Mouse (Mus musculus) kidney, embryonic 15.5 days (tissue): ENCODE measurements around the gene Sppl2b. TPM values are rescaled to one million over a fixed set of nuclear protein-coding genes. Genes with fewer than 3 reads are reported as not detected.

Experiments used
- ATAC-seq: fragments of 200-750 bp; cut with Nextera tagmentation; replicated peaks from 2 replicates; pipeline ENCODE4 v1.8.0; 2017; ENCODE audit warnings: moderate TSS enrichment; ENCODE audit not compliant: low FRiP score
- H3K27ac ChIP-seq: fragments of 300-500 bp; sonication (generic); 2 replicates; pipeline ENCODE4 v1.5.1; 2015; ENCODE audit warnings: mild to moderate bottlenecking, inconsistent platforms
- H3K27me3 ChIP-seq: fragments of 300-500 bp; sonication (generic); 2 replicates; pipeline ENCODE4 v1.6.1; 2015; ENCODE audit warnings: inconsistent platforms
- H3K36me3 ChIP-seq: fragments of 300-500 bp; sonication (generic); 2 replicates; pipeline ENCODE4 v1.6.1; 2015; ENCODE audit warnings: inconsistent platforms
- H3K4me1 ChIP-seq: fragments of 300-500 bp; sonication (generic); 2 replicates; pipeline ENCODE4 v1.6.1; 2015; ENCODE audit warnings: inconsistent platforms
- H3K4me2 ChIP-seq: fragments of 300-500 bp; sonication (generic); 2 replicates; pipeline ENCODE4 v1.6.1; 2015; ENCODE audit warnings: moderate library complexity, mild to moderate bottlenecking, inconsistent platforms
- H3K4me3 ChIP-seq: fragments of 300-500 bp; sonication (generic); replicated peaks from 2 replicates; pipeline ENCODE4 v1.5.1; 2015; ENCODE audit warnings: mild to moderate bottlenecking, inconsistent platforms
- H3K9ac ChIP-seq: fragments of 300-500 bp; sonication (generic); 2 replicates; pipeline ENCODE4 v1.6.1; 2015; ENCODE audit warnings: mild to moderate bottlenecking, inconsistent platforms
- H3K9me3 ChIP-seq: fragments of 300-500 bp; sonication (generic); replicated peaks from 2 replicates; pipeline ENCODE4 v1.6.1; 2016; ENCODE audit warnings: inconsistent platforms
- WGBS: fragments of 180-500 bp; shearing (Covaris S2); methylation state at CpG from one replicate; pipeline ENCODE4 v1.1.7; 2015; ENCODE audit warnings: mixed read lengths; 5-methylcytosine and 5-hydroxymethylcytosine counted together
- polyA plus RNA-seq: library from polyadenylated mRNA; unstranded; fragments of >200 nt; fragmentation: Nextera tagmentation; extraction: Ambion mirVana; gene quantifications from 2 replicates; pipeline ENCODE4 v1.2.1, GENCODE M21; 2015

Sppl2b gene
- polyA plus RNA-seq, 1 experiment from 2014 or later, result 48.1 TPM

DNA sequence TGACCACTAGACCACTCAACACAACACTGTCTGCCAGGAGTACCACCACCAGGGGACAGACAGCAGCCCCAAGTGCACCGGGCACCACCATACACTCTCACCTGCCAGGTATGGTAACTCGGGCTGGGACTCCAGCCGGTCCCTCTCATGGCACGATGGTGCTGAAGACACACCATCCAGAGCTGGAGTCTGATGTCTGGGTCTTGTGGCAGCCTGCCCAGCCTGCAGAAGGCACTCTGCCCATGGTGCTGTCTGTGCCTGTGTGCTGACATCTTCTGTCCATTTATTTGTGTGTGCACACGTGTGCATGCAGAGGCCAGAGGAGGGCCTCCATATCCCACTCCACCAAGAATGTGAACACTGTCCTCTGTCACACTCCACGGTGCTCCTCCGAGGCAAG is 40.0 kb downstream of the Sppl2b start:
- 82% methylated on average over 7 of the region's 7 CpGs for WGBS
- ATAC-seq, result no peak
- peaks cover 16% of the 10 kb centered on the region for H3K36me3 ChIP-seq

DNA sequence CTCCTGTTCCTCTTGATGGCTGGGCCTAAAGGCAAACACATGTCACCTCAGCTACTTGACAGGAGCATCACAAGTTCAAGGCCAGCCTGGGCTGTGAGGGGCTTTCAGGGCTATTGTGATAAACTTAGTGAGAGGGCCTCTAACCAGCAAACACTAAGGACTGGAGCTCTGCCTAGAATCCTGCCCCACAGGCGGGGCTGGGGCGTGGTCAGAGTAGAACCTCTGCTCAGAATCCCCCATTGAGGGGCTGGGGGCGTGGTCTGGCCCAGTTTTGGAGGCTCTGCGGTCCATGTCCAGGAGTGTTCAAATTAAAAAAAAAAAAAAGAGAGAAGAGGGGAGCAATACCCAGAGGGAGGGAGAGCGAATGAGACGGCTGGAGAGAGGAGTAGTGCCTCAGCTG is 40.6 kb downstream of the Sppl2b start:
- WGBS, result 85% methylated on average over 6 of the region's 6 CpGs
- ATAC-seq, result no peak
- Histone ChIP-seq H3K36me3 (peaks cover 16% of the 10 kb centered on the region), H3K4me1 (peaks cover 25% of the 10 kb centered on the region), H3K4me2 (no peak overlapping the region), H3K27me3 (no peaks in the 10 kb centered on the region), H3K9me3 (no peaks in the 10 kb centered on the region), H3K9ac (no peak overlapping the region), H3K27ac (no peak overlapping the region), H3K4me3 (no peak overlapping the region)

More for the DNA sequence above, 40.0 kb downstream of the Sppl2b start:
- H3K4me3 ChIP-seq, result no peak overlapping the region
- H3K9me3 ChIP-seq, result no peaks in the 10 kb centered on the region
- no peak overlapping the region for H3K9ac ChIP-seq
- H3K4me1 ChIP-seq, result peaks cover 25% of the 10 kb centered on the region
- H3K4me2 ChIP-seq, result no peak overlapping the region
- no peak overlapping the region for H3K27ac ChIP-seq
- H3K27me3 ChIP-seq, result peaks cover 3% of the 10 kb centered on the region; the same call in 1 of the 2 replicates

DNA sequence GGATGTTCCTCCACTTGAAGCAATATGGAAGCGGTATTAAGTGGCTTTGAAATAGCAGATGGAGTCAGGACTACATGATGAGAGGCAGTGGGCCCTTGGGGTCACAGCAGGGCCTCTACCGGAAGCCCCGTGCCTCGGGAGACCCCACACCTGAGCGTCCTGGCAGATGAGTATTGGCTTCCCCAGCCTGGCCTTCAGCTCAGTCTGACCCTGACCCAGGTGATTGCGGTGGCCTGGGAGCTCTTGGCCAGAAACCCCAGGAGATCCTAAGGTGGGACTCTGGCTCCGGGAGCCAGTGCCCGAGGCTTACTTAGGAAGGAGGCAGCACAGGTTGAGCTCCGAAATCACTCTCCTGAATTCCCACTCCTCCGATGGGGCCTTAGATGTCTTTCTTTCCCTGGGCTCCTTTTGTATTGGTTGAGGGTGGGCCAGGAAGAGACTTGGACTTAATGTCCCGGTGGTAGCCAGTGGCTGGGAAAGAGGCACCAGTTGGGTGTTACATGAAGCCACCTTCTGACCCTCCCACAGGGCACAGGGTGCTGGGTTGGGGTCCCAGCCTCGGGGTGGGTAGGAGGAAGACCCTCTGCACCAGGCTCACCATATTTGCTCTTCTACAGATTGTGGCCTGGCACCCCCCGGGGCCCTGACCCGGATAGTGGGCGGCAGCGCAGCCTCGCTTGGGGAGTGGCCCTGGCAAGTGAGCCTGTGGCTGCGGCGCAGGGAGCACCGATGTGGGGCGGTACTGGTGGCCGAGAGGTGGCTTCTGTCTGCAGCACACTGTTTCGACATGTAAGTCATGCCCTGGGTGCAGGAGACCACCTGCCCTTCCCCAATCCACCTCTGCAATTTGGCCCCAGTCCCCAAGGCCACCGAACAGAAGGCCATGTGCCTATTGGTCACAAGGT is 41.8 kb downstream of the Sppl2b start:
- H3K27ac ChIP-seq, result no peak overlapping the region
- no peak for ATAC-seq
- H3K36me3 ChIP-seq, result peaks cover 21% of the 10 kb centered on the region
- H3K4me1 ChIP-seq, result peaks cover 32% of the 10 kb centered on the region
- no peak overlapping the region for H3K9ac ChIP-seq
- no peak overlapping the region for H3K4me2 ChIP-seq
- H3K27me3 ChIP-seq, result no peaks in the 10 kb centered on the region
- H3K9me3 ChIP-seq, result no peaks in the 10 kb centered on the region
- H3K4me3 ChIP-seq, result no peak overlapping the region
- WGBS, result 69% methylated on average over 24 of the region's 24 CpGs

- Histone ChIP-seq H3K36me3 (peaks cover 33% of the 10 kb centered on the region), H3K9me3 (no peaks in the 10 kb centered on the region), H3K4me3 (peak overlapping the region; percentile 6; the same call in 1 of the 2 replicates), H3K27me3 (no peaks in the 10 kb centered on the region), H3K27ac (no peak overlapping the region), H3K4me2 (peak overlapping the region; percentile 35; the same call in 1 of the 2 replicates), H3K4me1 (peaks cover 33% of the 10 kb centered on the region), H3K9ac (0 out of 2 replicates have a peak overlapping the region, but pooled peaks have one; percentile 7)
- WGBS, result 39% methylated on average over 41 of the region's 41 CpGs
- ATAC-seq, result no peak
Observed at GRCm38 (mm10) chr10:80897861-80898510, 42.9 kb downstream of the Sppl2b start.

GRCm38 (mm10) chr10:80899074-80899473 is 44.0 kb downstream of the Sppl2b start:
- Histone ChIP-seq H3K4me1 (peaks cover 33% of the 10 kb centered on the region), H3K9me3 (no peaks in the 10 kb centered on the region), H3K4me2 (peak overlapping the region; percentile 90), H3K36me3 (peaks cover 44% of the 10 kb centered on the region), H3K27me3 (no peaks in the 10 kb centered on the region), H3K27ac (no peak overlapping the region), H3K9ac (no peak overlapping the region), H3K4me3 (peak overlapping the region; percentile 81)
- WGBS, result 91% methylated on average over 8 of the region's 8 CpGs
- ATAC-seq, result no peak

GRCm38 (mm10) chr10:80899591-80900317 is 44.7 kb downstream of the Sppl2b start:
- 10% methylated on average over 25 of the region's 25 CpGs for WGBS
- no peak; the same call in 1 of the 2 replicates for ATAC-seq
- H3K9me3 ChIP-seq, result no peaks in the 10 kb centered on the region
- H3K27ac ChIP-seq, result peak overlapping the region; percentile 84
- peak overlapping the region; percentile 90 for H3K4me2 ChIP-seq
- H3K4me1 ChIP-seq, result peaks cover 33% of the 10 kb centered on the region
- no peaks in the 10 kb centered on the region for H3K27me3 ChIP-seq
- peaks cover 50% of the 10 kb centered on the region for H3K36me3 ChIP-seq
- peak overlapping the region; percentile 81 for H3K4me3 ChIP-seq
- H3K9ac ChIP-seq, result peak overlapping the region; percentile 85

- H3K4me3 ChIP-seq, result peak within 1 kb of the TSS; percentile 81
- no peaks in the 10 kb centered on the region for H3K9me3 ChIP-seq
- peak within 1 kb of the TSS; percentile 84 for H3K27ac ChIP-seq
- H3K27me3 ChIP-seq, result no peaks in the 10 kb centered on the region
- peaks cover 59% of the 10 kb centered on the region for H3K36me3 ChIP-seq
- peak within 1 kb of the TSS; percentile 90 for H3K4me2 ChIP-seq
- WGBS, result under 1% methylated on average over 72 of the region's 72 CpGs
- peaks cover 33% of the 10 kb centered on the region for H3K4me1 ChIP-seq
- H3K9ac ChIP-seq, result peak within 1 kb of the TSS; percentile 85
- ATAC-seq, result peak; percentile 94
Observed at GRCm38 (mm10) chr10:80900318-80901247, 45.5 kb downstream of the Sppl2b start, which contains the start of gene Timm13. Gene Timm13 (minus strand): TSS chr10:80900969.

DNA sequence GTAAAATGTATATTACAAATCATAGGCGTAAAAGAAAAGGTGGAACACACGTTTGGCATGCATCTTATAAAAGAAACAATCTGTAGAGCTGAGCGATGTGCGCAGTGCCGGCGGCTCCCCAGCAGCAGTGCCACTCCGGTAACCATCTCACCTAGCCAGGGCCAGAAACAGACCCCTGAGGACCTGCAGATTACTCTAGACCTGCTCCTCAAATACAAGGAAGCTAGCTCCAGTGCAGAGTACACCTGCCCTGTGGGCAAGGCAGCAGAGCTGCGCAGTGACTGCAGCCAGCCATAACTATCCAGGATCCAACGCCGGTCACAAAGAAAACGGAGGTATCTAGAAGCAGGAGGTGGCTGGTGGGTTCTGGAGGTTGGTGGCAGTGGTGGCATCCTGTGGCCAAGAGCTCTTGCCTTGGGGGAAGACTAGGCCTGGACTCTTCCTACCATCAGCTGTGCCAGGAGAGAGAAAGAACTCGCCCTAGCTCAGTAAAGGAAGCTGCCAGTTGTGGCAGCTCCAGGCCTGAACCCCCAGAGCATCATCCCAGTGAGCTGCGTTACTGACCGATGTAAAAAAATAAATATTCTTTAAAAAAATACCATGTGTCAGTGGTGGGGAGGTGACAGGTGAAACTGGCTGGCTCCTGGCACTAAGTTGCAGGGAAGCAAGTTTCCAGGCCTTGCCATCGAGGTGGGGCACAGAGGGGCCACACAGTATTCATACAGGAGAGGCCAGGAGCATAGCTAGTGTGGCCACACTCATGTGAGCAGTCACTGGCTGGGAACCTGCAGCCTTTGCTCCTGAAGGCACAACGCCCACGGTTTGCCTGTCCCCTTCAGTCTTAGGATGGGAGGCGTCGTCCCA is 46.6 kb downstream of the Sppl2b start:
- Histone ChIP-seq H3K9ac (0 out of 2 replicates have a peak overlapping the region, but pooled peaks have one; percentile 10), H3K27ac (peak overlapping the region; percentile 76), H3K4me3 (peak overlapping the region; percentile 81; the same call in 1 of the 2 replicates), H3K27me3 (no peaks in the 10 kb centered on the region), H3K36me3 (peaks cover 69% of the 10 kb centered on the region), H3K9me3 (no peaks in the 10 kb centered on the region), H3K4me2 (peak overlapping the region; percentile 46), H3K4me1 (peaks cover 33% of the 10 kb centered on the region)
- 88% methylated on average over 19 of the region's 19 CpGs for WGBS
- no peak for ATAC-seq

- peaks cover 73% of the 10 kb centered on the region for H3K36me3 ChIP-seq
- ATAC-seq, result no peak
Observed at GRCm38 (mm10) chr10:80902273-80902940, 47.3 kb downstream of the Sppl2b start.

DNA sequence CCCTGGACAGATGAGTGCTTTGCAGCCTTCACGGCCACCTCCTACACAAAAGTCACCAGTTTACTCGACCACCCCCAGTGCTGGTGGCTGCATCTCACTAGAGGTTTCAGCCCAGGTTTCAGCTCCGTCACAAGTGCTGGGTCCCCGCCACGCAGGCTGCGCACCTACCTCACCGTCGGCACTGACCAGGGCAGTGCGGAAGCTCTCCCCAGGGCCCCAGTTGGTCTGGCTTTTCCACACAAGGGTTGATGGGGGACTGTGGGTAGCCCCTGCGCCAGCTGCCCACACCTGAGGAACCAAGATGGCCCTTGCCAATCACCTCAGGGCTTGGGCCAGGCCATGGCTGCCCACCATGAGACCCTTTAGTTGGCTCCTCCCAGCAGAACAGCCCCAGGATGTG is 48.2 kb downstream of the Sppl2b start:
- Histone ChIP-seq H3K4me1 (peaks cover 25% of the 10 kb centered on the region), H3K9ac (no peak overlapping the region), H3K27ac (no peak overlapping the region), H3K9me3 (no peaks in the 10 kb centered on the region), H3K4me3 (no peak overlapping the region), H3K27me3 (no peaks in the 10 kb centered on the region), H3K4me2 (no peak overlapping the region), H3K36me3 (peaks cover 76% of the 10 kb centered on the region)
- ATAC-seq, result no peak
- 91% methylated on average over 10 of the region's 10 CpGs for WGBS

More at GRCm38 (mm10) chr10:80902273-80902940, 47.3 kb downstream of the Sppl2b start:
- H3K4me1 ChIP-seq, result peaks cover 33% of the 10 kb centered on the region
- H3K27ac ChIP-seq, result no peak overlapping the region
- H3K9me3 ChIP-seq, result no peaks in the 10 kb centered on the region
- no peak overlapping the region for H3K4me3 ChIP-seq
- H3K4me2 ChIP-seq, result no peak overlapping the region
- H3K27me3 ChIP-seq, result no peaks in the 10 kb centered on the region
- no peak overlapping the region for H3K9ac ChIP-seq
- WGBS, result 93% methylated on average over 9 of the region's 9 CpGs
